Comparison of ENCODE assay signal across 42 mouse cellular contexts in genomic region chr8:95528194-95528593, GRCm38 (mm10). TPM values are rescaled to one million over a fixed set of nuclear protein-coding genes. Genes with fewer than 3 reads are reported as not detected.
"Had no signal": no experiment of that assay in that cellular context is flagged by ENCODE, and none has a peak within 500 bp of the region (broad histone marks: within the 10 kb centered on the region; RNA-seq: fewer than 3 reads in every experiment).

No protein-coding gene starts in this region.

- DNase-seq: gastrocnemius, adult 2 months; gastrocnemius, postnatal 10 days; gastrocnemius, postnatal 25 days; heart, adult 11 months; heart, adult 2 months; heart, postnatal 14 days; heart, postnatal 36 days; kidney, adult 11 months; kidney, adult 2 months; kidney, adult 9 months; kidney, postnatal 14 days; kidney, postnatal 36 days; layer of hippocampus, adult 9-11 months; layer of hippocampus, postnatal 36 days; left cerebral cortex, postnatal 4 days had no signal

- H3K36me3 ChIP-seq: heart, embryonic 13.5 days; heart, embryonic 15.5 days; hindbrain, embryonic 13.5 days; hindbrain, embryonic 15.5 days; kidney, embryonic 15.5 days; limb, embryonic 13.5 days; limb, embryonic 15.5 days; liver, embryonic 12.5 days had no signal

- H3K4me2 ChIP-seq: heart, embryonic 11.5 days; heart, embryonic 13.5 days; heart, embryonic 15.5 days; hindbrain, embryonic 13.5 days; hindbrain, embryonic 15.5 days; kidney, embryonic 15.5 days; limb, embryonic 13.5 days; limb, embryonic 15.5 days; liver, embryonic 12.5 days had no signal

- H3K9ac ChIP-seq: heart, embryonic 13.5 days; heart, embryonic 15.5 days; hindbrain, embryonic 13.5 days; hindbrain, embryonic 15.5 days; kidney, embryonic 15.5 days; limb, embryonic 13.5 days; limb, embryonic 15.5 days; liver, embryonic 12.5 days; liver, embryonic 14.5 days had no signal

- H3K27ac ChIP-seq: gastrocnemius, adult 2 months; heart, adult 2 months; heart, embryonic 13.5 days; heart, embryonic 15.5 days; hindbrain, embryonic 13.5 days; hindbrain, embryonic 15.5 days; hindbrain, postnatal 0 days; kidney, embryonic 15.5 days; kidney, postnatal 0 days; limb, embryonic 13.5 days; limb, embryonic 15.5 days; liver, embryonic 12.5 days; liver, embryonic 14.5 days had no signal

- H3K4me3 ChIP-seq: gastrocnemius, adult 2 months; heart, adult 2 months; heart, embryonic 13.5 days; heart, embryonic 15.5 days; hindbrain, embryonic 13.5 days; hindbrain, embryonic 15.5 days; kidney, embryonic 15.5 days; limb, embryonic 13.5 days; limb, embryonic 15.5 days; liver, embryonic 12.5 days had no signal

- H3K9me3 ChIP-seq: heart, embryonic 13.5 days; heart, embryonic 15.5 days; hindbrain, embryonic 13.5 days; hindbrain, embryonic 15.5 days; kidney, embryonic 15.5 days; limb, embryonic 13.5 days; limb, embryonic 15.5 days; liver, embryonic 12.5 days had no signal

- H3K27me3 ChIP-seq: heart, embryonic 13.5 days; heart, embryonic 15.5 days; hindbrain, embryonic 13.5 days; hindbrain, embryonic 15.5 days; kidney, embryonic 15.5 days; limb, embryonic 13.5 days; limb, embryonic 15.5 days had no signal

- H3K4me1 ChIP-seq: heart, embryonic 13.5 days; heart, embryonic 15.5 days; hindbrain, embryonic 13.5 days; hindbrain, embryonic 15.5 days; kidney, embryonic 15.5 days; limb, embryonic 13.5 days; limb, embryonic 15.5 days; liver, embryonic 12.5 days had no signal

- ATAC-seq: hindbrain, postnatal 0 days; intestine, embryonic 16.5 days; liver, embryonic 12.5 days had no signal

RNA-seq across cellular contexts. Expression of gene Ccdc113, which starts 5.7 kb away (rescaled TPM):
- total RNA-seq: gastrocnemius, adult 2 months; gastrocnemius, postnatal 25 days; heart, adult 2 months; heart, postnatal 14 days; heart, postnatal 36 days; hematopoietic stem cell, adult 5-6 weeks; liver, adult 2 months had no signal
- polyA plus RNA-seq: intestine, embryonic 16.5 days; large intestine, adult 2 months; limb, embryonic 11.5 days; liver, adult 2 months; liver, embryonic 12.5 days; liver, embryonic 14.5 days had no signal

RNA-seq across cellular contexts. Expression of gene Prss54, which starts 47.9 kb away (rescaled TPM):
- total RNA-seq: gastrocnemius, adult 2 months; gastrocnemius, postnatal 10 days; gastrocnemius, postnatal 25 days; gastrocnemius, postnatal 4 days; heart, adult 2 months; heart, postnatal 14 days; heart, postnatal 36 days; hematopoietic stem cell, adult 5-6 weeks; hindbrain, postnatal 0 days; layer of hippocampus, adult 18-20 months; layer of hippocampus, adult 8-10 months; layer of hippocampus, postnatal 36 days; left cerebral cortex, adult 18-20 months; left cerebral cortex, adult 8-10 months; left cerebral cortex, postnatal 10 days; left cerebral cortex, postnatal 25 days; left cerebral cortex, postnatal 4 days; liver, adult 2 months had no signal
- polyA plus RNA-seq: heart, adult 2 months; heart, embryonic 11.5 days; heart, embryonic 13.5 days; heart, embryonic 15.5 days; heart, postnatal 0 days; hindbrain, embryonic 11.5 days; hindbrain, embryonic 13.5 days; hindbrain, embryonic 15.5 days; hindbrain, postnatal 0 days; intestine, embryonic 14.5 days; intestine, embryonic 16.5 days; kidney, adult 2 months; kidney, embryonic 15.5 days; kidney, postnatal 0 days; large intestine, adult 2 months; limb, embryonic 11.5 days; limb, embryonic 13.5 days; limb, embryonic 15.5 days; liver, adult 2 months; liver, embryonic 12.5 days; liver, embryonic 14.5 days had no signal
